Mouse (Mus musculus) intestine, embryonic 14.5 days (tissue): ENCODE results near the gene Fgg. TPM values are rescaled to one million over a fixed set of nuclear protein-coding genes. Genes with fewer than 3 reads are reported as not detected.
A peak's percentile ranks its signal among the peaks of the same experiment; 100 is the strongest.

ENCODE experiments used
- ATAC-seq: fragments of 200-750 bp; cut with Nextera tagmentation; replicated peaks from 2 replicates; pipeline ENCODE4 v1.8.0; 2017; ENCODE audit warnings: low read depth, moderate number of reproducible peaks, moderate TSS enrichment, moderate library complexity; ENCODE audit not compliant: low FRiP score, low TSS enrichment
- DNase-seq: peaks from one replicate; pipeline ENCODE4 v3.0.0-alpha.2; 2018; ENCODE audit warnings: low spot score
- H3K27ac ChIP-seq: fragments of 300-500 bp; sonication (generic); 2 replicates; pipeline ENCODE4 v1.5.1; 2014; ENCODE audit warnings: low read depth, mild to moderate bottlenecking, control low read depth
- H3K27me3 ChIP-seq: fragments of 300-500 bp; sonication (generic); replicated peaks from 2 replicates; pipeline ENCODE4 v1.6.1; 2014; ENCODE audit warnings: low read length, control low read depth; ENCODE audit not compliant: control insufficient read depth, insufficient read depth
- H3K36me3 ChIP-seq: fragments of 300-500 bp; sonication (generic); 2 replicates; pipeline ENCODE4 v1.6.1; 2014; ENCODE audit warnings: low read length, control low read depth; ENCODE audit not compliant: control insufficient read depth, insufficient read depth
- H3K4me1 ChIP-seq: fragments of 300-500 bp; sonication (generic); replicated peaks from 2 replicates; pipeline ENCODE4 v1.6.1; 2014; ENCODE audit warnings: low read length, control low read depth, mixed read lengths; ENCODE audit not compliant: control insufficient read depth, insufficient read depth
- H3K4me2 ChIP-seq: fragments of 300-500 bp; sonication (generic); 2 replicates; pipeline ENCODE4 v1.6.1; 2014; ENCODE audit warnings: low read length
- H3K4me3 ChIP-seq: fragments of 300-500 bp; sonication (generic); 2 replicates; pipeline ENCODE4 v1.5.1; 2014; ENCODE audit warnings: low read depth, low read length, control low read depth, mixed read lengths
- H3K9ac ChIP-seq: fragments of 300-500 bp; sonication (generic); 2 replicates; pipeline ENCODE4 v1.6.1; 2014; ENCODE audit warnings: mild to moderate bottlenecking, low read length
- H3K9me3 ChIP-seq: fragments of 300-500 bp; sonication (generic); 2 replicates; pipeline ENCODE4 v1.6.1; 2016; ENCODE audit warnings: low read length, control low read depth; ENCODE audit not compliant: control insufficient read depth
- WGBS: fragments of 180-500 bp; shearing (Covaris S2); extraction: QIAGEN DNeasy Blood & Tissue Kit; methylation state at CpG from one replicate; pipeline ENCODE4 v1.1.7; 2014; 5-methylcytosine and 5-hydroxymethylcytosine counted together
- polyA plus RNA-seq: library from polyadenylated mRNA; unstranded; fragments of >200 nt; fragmentation: Nextera tagmentation; extraction: Ambion mirVana; gene quantifications from 2 replicates; pipeline ENCODE4 v1.2.1, GENCODE M21; 2014

Fgg gene
- polyA plus RNA-seq, 1 experiment from 2014 or later = not detected

- no peak overlapping the region for H3K27ac ChIP-seq
- H3K36me3 ChIP-seq = no peaks in the 10 kb centered on the region
- no peaks in the 10 kb centered on the region for H3K27me3 ChIP-seq
- H3K4me3 ChIP-seq = no peak overlapping the region
- no peak overlapping the region for H3K4me2 ChIP-seq
- H3K9me3 ChIP-seq = no peaks in the 10 kb centered on the region
- 86% methylated on average over 10 of the region's 10 CpGs for WGBS
- H3K4me1 ChIP-seq = no peaks in the 10 kb centered on the region
- DNase-seq (no peak), ATAC-seq (no peak)
- no peak overlapping the region for H3K9ac ChIP-seq
These were observed 6.4 kb downstream of the Fgg start for GRCm38 (mm10) chr3:83013951-83014350.

- Histone ChIP-seq H3K9me3 (no peaks in the 10 kb centered on the region), H3K4me3 (no peak overlapping the region), H3K9ac (no peak overlapping the region), H3K27me3 (no peaks in the 10 kb centered on the region), H3K36me3 (no peaks in the 10 kb centered on the region), H3K4me2 (no peak overlapping the region), H3K27ac (no peak overlapping the region), H3K4me1 (no peaks in the 10 kb centered on the region)
- DNase-seq (no peak), ATAC-seq (no peak)
- WGBS = 84% methylated on average over 1 of the region's 1 CpGs
These were observed 8.7 kb downstream of the Fgg start for GRCm38 (mm10) chr3:83016236-83016635.

DNA sequence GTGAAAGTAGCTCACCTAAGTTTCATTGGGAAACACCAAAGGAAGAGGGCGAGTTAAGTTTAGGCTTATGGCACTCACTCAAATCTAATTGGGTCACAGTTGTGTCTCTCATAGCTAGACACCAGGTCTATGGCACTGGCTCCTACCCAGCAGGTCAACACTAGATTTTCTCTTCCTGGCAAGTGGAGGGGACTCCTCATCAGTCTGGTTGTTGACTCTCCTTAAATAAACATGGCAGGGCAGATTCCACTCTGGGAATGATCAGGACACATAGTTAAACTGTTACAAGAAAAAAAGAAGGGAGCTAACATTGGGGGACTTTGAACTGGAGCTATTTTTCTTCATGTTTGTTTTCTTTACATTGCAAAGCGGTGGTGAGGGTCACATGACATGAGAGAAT is 12.9 kb downstream of the Fgg start:
- Histone ChIP-seq H3K27me3 (no peaks in the 10 kb centered on the region), H3K36me3 (no peaks in the 10 kb centered on the region), H3K4me1 (no peaks in the 10 kb centered on the region), H3K4me2 (no peak overlapping the region), H3K9me3 (no peaks in the 10 kb centered on the region), H3K9ac (no peak overlapping the region), H3K27ac (no peak overlapping the region), H3K4me3 (no peak overlapping the region)
- 70% methylated on average over 2 of the region's 2 CpGs for WGBS
- ATAC-seq (no peak), DNase-seq (no peak)

- Histone ChIP-seq H3K9me3 (no peaks in the 10 kb centered on the region), H3K9ac (no peak overlapping the region), H3K27me3 (no peaks in the 10 kb centered on the region), H3K4me1 (no peaks in the 10 kb centered on the region), H3K36me3 (no peaks in the 10 kb centered on the region), H3K4me2 (no peak overlapping the region), H3K27ac (no peak overlapping the region), H3K4me3 (no peak overlapping the region)
- DNase-seq (no peak), ATAC-seq (no peak)
- WGBS = 89% methylated on average over 5 of the region's 5 CpGs
These were observed 13.7 kb downstream of the Fgg start for GRCm38 (mm10) chr3:83021176-83021575.

GRCm38 (mm10) chr3:83025036-83025435 is 17.5 kb downstream of the Fgg start:
- no peak for DNase-seq
- 77% methylated on average over 6 of the region's 6 CpGs for WGBS
- no peak overlapping the region for H3K4me2 ChIP-seq
- no peak overlapping the region for H3K27ac ChIP-seq
- no peaks in the 10 kb centered on the region for H3K4me1 ChIP-seq
- H3K9ac ChIP-seq = no peak overlapping the region
- no peaks in the 10 kb centered on the region for H3K9me3 ChIP-seq
- no peak overlapping the region for H3K4me3 ChIP-seq
- H3K36me3 ChIP-seq = no peaks in the 10 kb centered on the region
- H3K27me3 ChIP-seq = no peaks in the 10 kb centered on the region
- ATAC-seq = no peak

DNA sequence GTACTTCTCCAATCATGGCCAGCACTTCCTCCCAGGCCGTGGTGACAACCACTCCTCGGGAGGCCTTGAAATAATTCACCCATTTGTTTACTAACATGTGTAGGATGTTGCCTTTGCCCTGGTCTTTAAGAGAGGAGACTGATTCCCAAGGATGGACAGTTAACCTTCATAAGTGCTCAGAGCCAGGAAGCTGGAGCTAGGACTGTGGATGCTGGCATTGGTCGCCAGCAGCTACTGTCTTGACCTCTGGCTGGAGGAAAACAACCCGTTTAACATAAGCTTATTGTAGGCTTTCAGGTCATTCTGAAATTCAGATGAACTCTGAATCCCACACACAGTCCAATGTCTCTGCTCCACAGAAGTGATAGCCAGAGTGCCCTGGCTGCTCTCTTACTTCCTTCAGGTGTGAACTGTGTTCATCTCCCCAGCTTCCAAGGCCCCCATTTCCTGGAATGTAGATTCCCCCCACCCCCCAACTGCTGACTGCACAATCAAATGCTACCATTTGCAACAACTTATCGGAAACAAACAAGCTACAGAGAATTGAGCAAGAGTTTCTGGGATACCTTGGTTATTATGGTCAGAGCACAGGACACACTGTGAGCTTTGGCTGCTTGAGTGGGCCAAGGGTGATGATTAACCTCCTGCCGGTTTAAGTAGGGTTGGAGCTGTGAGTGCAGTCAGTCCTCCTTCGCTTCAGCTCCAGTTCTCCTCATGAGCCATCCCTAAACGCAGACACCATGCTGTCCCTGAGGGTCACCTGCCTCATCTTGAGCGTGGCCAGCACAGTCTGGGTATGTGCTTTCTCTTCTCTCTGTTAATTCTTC is 18.2 kb downstream of the Fgg start, which contains the start of gene Fga:
Gene Fga, plus strand, starts transcription at position 602 of the 827 bp plus-strand sequence.
- Histone ChIP-seq H3K9me3 (no peaks in the 10 kb centered on the region), H3K9ac (no peak within 1 kb of the TSS), H3K27me3 (no peaks in the 10 kb centered on the region), H3K27ac (no peak within 1 kb of the TSS), H3K4me2 (no peak within 1 kb of the TSS), H3K4me1 (no peaks in the 10 kb centered on the region), H3K4me3 (no peak within 1 kb of the TSS), H3K36me3 (no peaks in the 10 kb centered on the region)
- WGBS = 73% methylated on average over 9 of the region's 9 CpGs
- peak; percentile 47 for DNase-seq
- no peak for ATAC-seq

GRCm38 (mm10) chr3:83027546-83028251 is 20.2 kb downstream of the Fgg start:
- H3K4me2 ChIP-seq = no peak overlapping the region
- DNase-seq (no peak), ATAC-seq (no peak)
- H3K4me3 ChIP-seq = no peak overlapping the region
- H3K36me3 ChIP-seq = no peaks in the 10 kb centered on the region
- no peak overlapping the region for H3K27ac ChIP-seq
- WGBS = 91% methylated on average over 9 of the region's 9 CpGs
- no peaks in the 10 kb centered on the region for H3K9me3 ChIP-seq
- H3K27me3 ChIP-seq = no peaks in the 10 kb centered on the region
- no peaks in the 10 kb centered on the region for H3K4me1 ChIP-seq
- H3K9ac ChIP-seq = no peak overlapping the region

DNA sequence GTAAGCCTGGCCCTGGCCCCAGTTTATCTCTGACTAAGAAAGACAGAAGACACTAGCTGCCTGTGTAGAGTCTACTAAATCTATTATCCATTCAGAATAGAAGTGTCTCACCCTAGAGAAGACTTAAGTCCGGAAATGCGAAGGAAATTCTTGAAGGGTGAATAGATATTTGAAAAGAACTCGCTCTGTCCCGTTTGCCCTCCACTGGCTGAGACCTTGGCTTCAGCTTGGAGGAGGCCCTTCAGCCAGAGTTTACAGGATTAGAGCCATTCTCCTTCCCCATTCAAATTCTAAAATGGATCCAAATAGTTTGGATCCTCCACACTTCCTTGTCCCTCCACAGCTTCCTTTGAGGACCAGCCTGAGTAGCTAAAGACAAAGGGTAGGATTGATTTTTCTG is 22.8 kb downstream of the Fgg start:
- Histone ChIP-seq H3K27me3 (no peaks in the 10 kb centered on the region), H3K4me1 (no peaks in the 10 kb centered on the region), H3K4me2 (no peak overlapping the region), H3K4me3 (no peak overlapping the region), H3K36me3 (no peaks in the 10 kb centered on the region), H3K9ac (no peak overlapping the region), H3K27ac (no peak overlapping the region), H3K9me3 (no peaks in the 10 kb centered on the region)
- ATAC-seq (no peak), DNase-seq (no peak)
- 82% methylated on average over 4 of the region's 4 CpGs for WGBS
